Mouse (Mus musculus) forebrain, embryonic 15.5 days (tissue): ENCODE measurements around the gene Smarcd3. TPM values are rescaled to one million over a fixed set of nuclear protein-coding genes. Genes with fewer than 3 reads are reported as not detected.
A peak's percentile ranks its signal among the peaks of the same experiment; 100 is the strongest.
"Not testable (repeated sequence)": the region's sequence is repeated elsewhere in the genome, so short reads cannot be mapped to it uniquely, and the experiment has no call there.

ENCODE experiments used
- ATAC-seq: fragments of 200-750 bp; cut with Nextera tagmentation; replicated peaks from 2 replicates; pipeline ENCODE4 v1.8.0; 2017; ENCODE audit warnings: mild to moderate bottlenecking, moderate TSS enrichment, moderate library complexity
- H3K27ac ChIP-seq: fragments of 300-500 bp; sonication (generic); replicated peaks from 2 replicates; pipeline ENCODE4 v1.5.1; 2015; ENCODE audit warnings: mild to moderate bottlenecking, inconsistent platforms
- H3K27me3 ChIP-seq: fragments of 300-500 bp; sonication (generic); 2 replicates; pipeline ENCODE4 v1.6.1; 2015; ENCODE audit warnings: inconsistent platforms
- H3K36me3 ChIP-seq: fragments of 300-500 bp; sonication (generic); 2 replicates; pipeline ENCODE4 v1.6.1; 2015; ENCODE audit warnings: mild to moderate bottlenecking, inconsistent platforms
- H3K4me1 ChIP-seq: fragments of 300-500 bp; sonication (generic); 2 replicates; pipeline ENCODE4 v1.6.1; 2015; ENCODE audit warnings: inconsistent platforms
- H3K4me2 ChIP-seq: fragments of 300-500 bp; sonication (generic); replicated peaks from 2 replicates; pipeline ENCODE4 v1.6.1; 2015; ENCODE audit warnings: mild to moderate bottlenecking, inconsistent platforms
- H3K4me3 ChIP-seq: fragments of 300-500 bp; sonication (generic); 2 replicates; pipeline ENCODE4 v1.5.1; 2015; ENCODE audit warnings: mild to moderate bottlenecking, inconsistent platforms
- H3K9ac ChIP-seq: fragments of 300-500 bp; sonication (generic); replicated peaks from 2 replicates; pipeline ENCODE4 v1.6.1; 2015; ENCODE audit warnings: mild to moderate bottlenecking, inconsistent platforms
- H3K9me3 ChIP-seq: fragments of 300-500 bp; sonication (generic); 2 replicates; pipeline ENCODE4 v1.6.1; 2016; ENCODE audit warnings: inconsistent platforms
- WGBS: fragments of 180-500 bp; shearing (Covaris S2); methylation state at CpG from one replicate; pipeline ENCODE4 v1.1.7; 2015; ENCODE audit warnings: mixed read lengths; 5-methylcytosine and 5-hydroxymethylcytosine counted together
- polyA plus RNA-seq: library from polyadenylated mRNA; unstranded; fragments of >200 nt; fragmentation: Nextera tagmentation; extraction: Ambion mirVana; gene quantifications from 2 replicates; pipeline ENCODE4 v1.2.1, GENCODE M21; 2015

The Smarcd3 gene
- polyA plus RNA-seq, 1 experiment from 2014 or later: 176 TPM

GRCm38 (mm10) chr5:24577183-24577929, 46.9 kb downstream of the Smarcd3 start, which contains the start of gene Abcf2:
TSS of gene Abcf2 (minus strand) at chr5:24577467.
- ATAC-seq: peak; percentile 97
- H3K9me3 ChIP-seq: no peaks in the 10 kb centered on the region
- peak within 1 kb of the TSS; percentile 95 for H3K4me2 ChIP-seq
- under 1% methylated on average over 48 of the region's 48 CpGs for WGBS
- peak within 1 kb of the TSS; percentile 76 for H3K27ac ChIP-seq
- peak within 1 kb of the TSS; percentile 68 for H3K4me3 ChIP-seq
- H3K4me1 ChIP-seq: peaks cover 22% of the 10 kb centered on the region
- peak within 1 kb of the TSS; percentile 67 for H3K9ac ChIP-seq
- H3K27me3 ChIP-seq: no peaks in the 10 kb centered on the region
- H3K36me3 ChIP-seq: peaks cover 27% of the 10 kb centered on the region

DNA sequence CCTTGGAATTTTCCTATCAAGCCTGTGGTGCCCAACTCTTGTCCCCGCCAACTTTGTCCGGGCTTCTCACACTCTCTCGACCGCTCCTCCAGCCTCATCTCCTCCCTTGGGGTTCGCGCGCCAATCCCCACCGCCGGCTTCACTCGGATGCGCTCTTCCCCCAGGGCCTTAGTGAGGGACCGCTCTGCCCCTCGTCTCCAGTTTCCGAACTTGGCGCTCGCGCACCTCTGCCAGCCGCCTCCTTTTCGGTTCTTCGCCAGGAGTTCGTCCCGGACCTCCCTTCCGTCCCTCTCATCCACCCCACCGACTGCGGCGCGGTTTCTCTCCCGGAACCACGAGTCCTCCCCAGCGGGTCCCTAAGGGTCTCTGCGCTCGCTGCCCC, 47.4 kb downstream of the Smarcd3 start:
- peak overlapping the region; percentile 76 for H3K27ac ChIP-seq
- peak; percentile 36; the same call in 1 of the 2 replicates for ATAC-seq
- no peaks in the 10 kb centered on the region for H3K27me3 ChIP-seq
- H3K9ac ChIP-seq: peak overlapping the region; percentile 67
- no peaks in the 10 kb centered on the region for H3K9me3 ChIP-seq
- H3K4me1 ChIP-seq: peaks cover 22% of the 10 kb centered on the region
- WGBS: under 1% methylated on average over 32 of the region's 32 CpGs
- peak overlapping the region; percentile 95 for H3K4me2 ChIP-seq
- H3K36me3 ChIP-seq: peaks cover 33% of the 10 kb centered on the region
- peak overlapping the region; percentile 68 for H3K4me3 ChIP-seq

GRCm38 (mm10) chr5:24575948-24576347, 48.3 kb downstream of the Smarcd3 start:
- ATAC-seq: no peak
- Histone ChIP-seq H3K4me2 (peak overlapping the region; percentile 95), H3K9ac (0 out of 2 replicates have a peak overlapping the region, but pooled peaks have one; percentile 67), H3K4me3 (peak overlapping the region; percentile 68), H3K4me1 (peaks cover 22% of the 10 kb centered on the region), H3K36me3 (peaks cover 41% of the 10 kb centered on the region), H3K27ac (no peak overlapping the region), H3K27me3 (no peaks in the 10 kb centered on the region), H3K9me3 (no peaks in the 10 kb centered on the region)
- 89% methylated on average over 1 of the region's 1 CpGs for WGBS

DNA sequence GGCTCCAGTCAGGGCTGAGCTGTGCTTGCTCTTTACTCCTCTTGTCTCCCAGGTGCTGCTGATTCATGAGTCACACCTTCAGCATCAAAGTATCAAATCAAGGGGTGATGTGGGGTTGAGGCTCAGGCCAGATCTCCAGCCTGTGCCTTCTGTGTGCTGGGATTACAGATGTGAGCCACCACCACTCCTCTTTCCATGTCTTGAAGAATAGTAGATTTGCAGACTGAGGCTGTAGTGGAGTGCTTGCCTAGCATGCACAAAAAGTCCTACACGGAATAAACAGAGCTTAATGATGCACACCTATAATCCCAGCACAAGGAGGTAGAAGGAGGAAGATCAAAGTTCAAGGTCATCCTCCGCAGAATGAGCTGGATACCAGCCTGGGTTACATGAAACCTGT, 67.5 kb downstream of the Smarcd3 start, which contains the start of gene 4931409K22Rik:
Gene 4931409K22Rik (minus strand): TSS at position 101 of the 400 bp plus-strand sequence.
- Histone ChIP-seq H3K9ac (no peak within 1 kb of the TSS), H3K36me3 (no peaks in the 10 kb centered on the region), H3K4me3 (no peak within 1 kb of the TSS), H3K4me1 (peaks cover 1% of the 10 kb centered on the region; the same call in 1 of the 2 replicates), H3K9me3 (no peaks in the 10 kb centered on the region), H3K27ac (no peak within 1 kb of the TSS), H3K4me2 (no peak within 1 kb of the TSS), H3K27me3 (no peaks in the 10 kb centered on the region)
- no peak for ATAC-seq
- WGBS: 73% methylated on average over 2 of the region's 2 CpGs

GRCm38 (mm10) chr5:24555335-24555734, 68.9 kb downstream of the Smarcd3 start:
- peaks cover 15% of the 10 kb centered on the region for H3K4me1 ChIP-seq
- H3K9ac ChIP-seq, H3K4me3 ChIP-seq, ATAC-seq, H3K4me2 ChIP-seq, H3K36me3 ChIP-seq, H3K27ac ChIP-seq, H3K9me3 ChIP-seq, H3K27me3 ChIP-seq: not testable (repeated sequence)
- WGBS: 93% methylated on average over 7 of the region's 7 CpGs

DNA sequence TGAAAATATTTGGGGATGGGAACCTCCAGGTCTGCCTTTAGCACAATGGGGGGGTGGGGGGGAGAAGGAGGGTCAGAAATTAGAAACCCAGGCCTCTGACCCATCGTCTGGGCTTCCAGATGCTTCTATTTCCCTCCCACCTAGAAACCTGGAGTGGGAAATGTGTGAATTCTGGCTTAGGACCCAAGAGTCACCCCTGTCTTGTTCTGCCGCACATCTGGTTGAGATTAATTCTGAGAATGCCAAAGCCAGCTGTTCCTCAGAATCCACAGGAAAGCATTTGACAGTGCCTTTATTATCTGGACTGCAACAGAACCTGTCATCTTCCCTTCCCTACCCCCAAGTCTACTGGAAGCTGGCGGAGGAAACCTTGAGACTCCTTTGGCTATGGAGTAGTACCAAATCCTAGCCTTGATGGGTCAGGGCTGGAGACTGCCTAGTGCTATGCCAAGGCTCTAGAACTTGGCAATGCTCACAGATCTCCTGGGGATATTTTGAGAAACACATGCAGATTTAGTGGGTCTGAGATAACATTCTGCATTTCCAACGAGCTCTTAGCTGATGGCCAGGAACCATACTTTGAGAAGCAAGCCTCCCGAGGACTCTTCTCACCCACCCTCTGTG, 70.5 kb downstream of the Smarcd3 start:
- Histone ChIP-seq H3K4me2 (no peak overlapping the region), H3K27me3 (peaks cover 3% of the 10 kb centered on the region; the same call in 1 of the 2 replicates), H3K4me1 (peaks cover 16% of the 10 kb centered on the region), H3K9me3 (no peaks in the 10 kb centered on the region), H3K36me3 (no peaks in the 10 kb centered on the region), H3K9ac (no peak overlapping the region), H3K27ac (no peak overlapping the region), H3K4me3 (no peak overlapping the region)
- whole genome bisulfite sequencing: 85% methylated on average over 5 of the region's 5 CpGs
- ATAC-seq: no peak

GRCm38 (mm10) chr5:24551317-24551688, 72.9 kb downstream of the Smarcd3 start:
- Histone ChIP-seq H3K9ac (no peak overlapping the region; the same call in 1 of the 2 replicates), H3K9me3 (no peaks in the 10 kb centered on the region), H3K27me3 (peaks cover 3% of the 10 kb centered on the region; the same call in 1 of the 2 replicates), H3K27ac (peak overlapping the region; percentile 76), H3K4me1 (peaks cover 16% of the 10 kb centered on the region), H3K4me3 (peak overlapping the region; percentile 12; the same call in 1 of the 2 replicates), H3K4me2 (peak overlapping the region; percentile 43), H3K36me3 (no peaks in the 10 kb centered on the region)
- WGBS: 42% methylated on average over 2 of the region's 2 CpGs
- no peak; the same call in 1 of the 2 replicates for ATAC-seq

DNA sequence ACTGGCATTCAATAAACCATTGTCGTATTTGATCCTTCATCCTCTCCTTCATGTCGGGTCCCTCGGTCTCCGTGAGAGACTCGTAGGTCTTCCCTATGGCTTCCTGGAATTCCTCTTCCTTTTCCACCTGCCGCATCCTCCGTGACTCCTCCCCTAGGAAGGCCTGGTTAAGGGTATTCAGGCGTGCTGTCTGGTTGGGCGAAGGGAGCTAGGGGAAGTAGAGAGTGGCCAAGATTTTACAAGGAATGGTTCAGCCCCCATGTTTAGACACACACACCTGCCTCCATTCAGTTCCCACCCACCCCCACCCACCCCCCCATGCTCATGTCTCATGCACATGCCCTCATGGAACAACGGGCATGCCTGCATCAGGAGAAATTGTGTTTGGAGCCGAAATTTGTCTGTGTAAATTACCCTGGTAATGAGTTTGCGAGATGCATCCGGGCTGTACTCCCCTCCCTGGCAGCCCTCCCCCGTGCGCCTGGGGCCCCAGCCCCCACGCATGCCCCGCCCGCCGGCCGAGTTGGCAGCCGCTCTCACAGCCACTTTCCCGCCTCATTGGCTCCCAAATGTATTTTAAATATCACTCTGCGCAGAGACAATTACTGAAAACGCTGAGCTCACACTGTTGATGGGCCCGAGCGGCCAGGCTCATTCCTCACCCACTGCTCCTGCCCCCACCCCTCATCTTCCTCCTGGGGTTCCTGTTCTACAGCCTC, 73.5 kb downstream of the Smarcd3 start:
- 17% methylated on average over 26 of the region's 26 CpGs for WGBS
- H3K4me3 ChIP-seq: peak overlapping the region; percentile 12; the same call in 1 of the 2 replicates
- H3K27ac ChIP-seq: peak overlapping the region; percentile 76
- H3K36me3 ChIP-seq: no peaks in the 10 kb centered on the region
- peaks cover 16% of the 10 kb centered on the region for H3K4me1 ChIP-seq
- peak; percentile 90 for ATAC-seq
- H3K27me3 ChIP-seq: peaks cover 3% of the 10 kb centered on the region; the same call in 1 of the 2 replicates
- H3K9ac ChIP-seq: no peak overlapping the region; the same call in 1 of the 2 replicates
- peak overlapping the region; percentile 43 for H3K4me2 ChIP-seq
- no peaks in the 10 kb centered on the region for H3K9me3 ChIP-seq

- H3K27me3 ChIP-seq: no peaks in the 10 kb centered on the region
- H3K36me3 ChIP-seq: no peaks in the 10 kb centered on the region
- H3K9ac ChIP-seq: no peak overlapping the region
- 0 out of 2 replicates have a peak, but pooled peaks cover 4% of the 10 kb centered on the region for H3K4me1 ChIP-seq
- no peaks in the 10 kb centered on the region for H3K9me3 ChIP-seq
- WGBS: 81% methylated on average over 7 of the region's 7 CpGs
- no peak for ATAC-seq
- no peak overlapping the region for H3K4me3 ChIP-seq
- no peak overlapping the region for H3K27ac ChIP-seq
- no peak overlapping the region for H3K4me2 ChIP-seq
Measured at GRCm38 (mm10) chr5:24542643-24543042, 81.6 kb downstream of the Smarcd3 start.

DNA sequence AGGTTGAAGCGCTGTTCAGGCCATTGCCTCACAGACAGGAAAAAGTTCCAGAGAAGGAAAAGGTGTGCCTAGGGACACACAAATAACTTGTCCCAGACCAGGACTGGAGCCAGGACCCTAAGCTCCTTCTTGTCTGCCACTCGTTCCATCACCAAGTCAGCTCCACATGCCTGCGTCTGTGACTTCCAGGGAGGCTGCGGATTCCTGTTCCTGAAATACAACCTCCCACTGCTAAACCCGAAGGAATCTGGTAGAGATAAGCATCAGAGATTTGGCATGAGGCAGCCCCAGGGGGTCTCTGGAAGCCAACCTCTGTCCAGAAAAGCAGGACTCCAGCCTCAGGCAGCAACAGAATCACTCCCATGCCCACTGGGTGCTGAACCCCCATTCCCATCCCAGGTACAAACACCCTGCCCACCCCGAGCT, 83.1 kb downstream of the Smarcd3 start:
- 45% methylated on average over 6 of the region's 6 CpGs for WGBS
- H3K9me3 ChIP-seq: no peaks in the 10 kb centered on the region
- H3K36me3 ChIP-seq: no peaks in the 10 kb centered on the region
- H3K27ac ChIP-seq: no peak overlapping the region
- no peaks in the 10 kb centered on the region for H3K27me3 ChIP-seq
- 0 out of 2 replicates have a peak, but pooled peaks cover 8% of the 10 kb centered on the region for H3K4me1 ChIP-seq
- H3K4me3 ChIP-seq: no peak overlapping the region
- H3K9ac ChIP-seq: no peak overlapping the region
- ATAC-seq: no peak
- H3K4me2 ChIP-seq: no peak overlapping the region
